Mouse (Mus musculus): Measurements from ENCODE around the gene Fmn2. TPM values are rescaled to one million over a fixed set of nuclear protein-coding genes. Genes with fewer than 3 reads are reported as not detected.

Fmn2 gene
- polyA plus RNA-seq, 1 experiment from 2014 or later, result 2.4 TPM

DNA sequence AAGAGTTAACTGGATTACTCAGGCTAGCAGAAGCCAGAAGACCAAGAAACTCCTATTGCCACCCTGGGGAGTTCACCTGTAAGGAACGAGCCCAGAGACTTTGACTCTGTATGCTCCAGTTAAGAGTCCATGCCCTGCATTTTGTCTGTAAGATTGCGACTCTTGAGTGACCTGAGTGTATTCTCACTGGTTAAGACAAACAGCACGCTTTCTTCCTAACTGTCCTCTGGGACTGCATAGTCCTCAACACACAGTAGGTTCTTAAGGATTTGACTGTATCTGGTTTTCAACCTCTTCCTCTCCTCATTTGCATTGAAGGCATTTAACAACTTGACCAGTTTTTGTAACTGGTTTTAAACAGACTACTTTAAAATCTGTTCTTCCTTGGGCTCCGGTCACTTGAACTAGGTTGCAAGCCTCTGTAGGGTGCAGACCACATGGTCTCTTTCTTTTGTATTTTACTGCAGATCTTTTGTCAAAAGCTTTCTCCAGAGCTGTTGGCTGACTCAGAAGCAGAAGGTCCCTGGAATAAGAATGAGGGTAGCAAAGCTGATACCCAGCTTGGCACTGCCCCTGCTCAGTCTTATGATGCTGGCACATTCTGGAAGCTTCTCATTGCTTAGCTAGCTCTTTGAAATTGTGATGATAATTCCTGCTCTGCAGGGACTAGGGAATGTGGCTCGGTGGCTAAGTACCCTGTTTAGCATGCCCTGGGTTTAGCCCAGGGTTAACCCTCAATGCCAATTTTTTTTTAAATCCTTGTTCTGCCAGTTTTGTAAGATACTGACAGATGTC is 20.5 kb downstream of the Fmn2 start:
- no peaks in the 10 kb centered on the region for H3K4me1 ChIP-seq
- H3K4me3 ChIP-seq, result no peak overlapping the region
- WGBS, result 70% methylated on average over 5 of the region's 5 CpGs
- H3K27ac ChIP-seq (replicated peaks), result no peak overlapping the region
- H3K27me3 ChIP-seq (replicated peaks; ENCODE audit: low read depth, poor library complexity, severe bottlenecking), result no peaks in the 10 kb centered on the region
- H3K9me3 ChIP-seq, result no peaks in the 10 kb centered on the region
- DNase-seq (ENCODE audit: low spot score), result no peak
- H3K36me3 ChIP-seq (replicated peaks), result no peaks in the 10 kb centered on the region

GRCm38 (mm10) chr1:174522809-174523511 is 21.3 kb downstream of the Fmn2 start:
- no peak overlapping the region for H3K27ac ChIP-seq (replicated peaks)
- WGBS, result 64% methylated on average over 4 of the region's 4 CpGs
- H3K27me3 ChIP-seq (replicated peaks; ENCODE audit: low read depth, poor library complexity, severe bottlenecking), result no peaks in the 10 kb centered on the region

DNA sequence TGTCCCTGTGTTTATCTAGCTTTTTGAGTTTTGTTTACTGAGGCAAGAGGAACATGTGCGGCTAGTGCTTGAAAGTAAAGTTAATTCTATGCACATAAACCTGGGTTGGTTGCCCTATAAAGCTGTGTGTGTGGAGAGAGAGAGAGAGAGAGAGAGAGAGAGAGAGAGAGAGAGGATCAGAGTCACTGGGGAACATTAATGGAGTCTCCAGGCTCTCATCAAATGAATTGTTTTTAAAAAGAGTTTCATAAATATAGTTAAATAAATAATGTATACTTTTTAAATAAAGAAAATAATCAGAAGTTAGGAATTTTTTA is 21.8 kb downstream of the Fmn2 start:
- 76% methylated on average over 1 of the region's 1 CpGs for WGBS
- Histone ChIP-seq H3K27ac (replicated peaks) (no peak overlapping the region), H3K9me3 (no peaks in the 10 kb centered on the region), H3K4me3 (no peak overlapping the region), H3K4me1 (no peaks in the 10 kb centered on the region), H3K36me3 (replicated peaks) (no peaks in the 10 kb centered on the region), H3K27me3 (replicated peaks; ENCODE audit: low read depth, poor library complexity, severe bottlenecking) (no peaks in the 10 kb centered on the region)
- no peak for DNase-seq (ENCODE audit: low spot score)

More at GRCm38 (mm10) chr1:174522809-174523511, 21.3 kb downstream of the Fmn2 start:
- no peaks in the 10 kb centered on the region for H3K36me3 ChIP-seq (replicated peaks)
- no peak for DNase-seq (ENCODE audit: low spot score)
- no peaks in the 10 kb centered on the region for H3K9me3 ChIP-seq
- H3K4me1 ChIP-seq, result no peaks in the 10 kb centered on the region
- no peak overlapping the region for H3K4me3 ChIP-seq

DNA sequence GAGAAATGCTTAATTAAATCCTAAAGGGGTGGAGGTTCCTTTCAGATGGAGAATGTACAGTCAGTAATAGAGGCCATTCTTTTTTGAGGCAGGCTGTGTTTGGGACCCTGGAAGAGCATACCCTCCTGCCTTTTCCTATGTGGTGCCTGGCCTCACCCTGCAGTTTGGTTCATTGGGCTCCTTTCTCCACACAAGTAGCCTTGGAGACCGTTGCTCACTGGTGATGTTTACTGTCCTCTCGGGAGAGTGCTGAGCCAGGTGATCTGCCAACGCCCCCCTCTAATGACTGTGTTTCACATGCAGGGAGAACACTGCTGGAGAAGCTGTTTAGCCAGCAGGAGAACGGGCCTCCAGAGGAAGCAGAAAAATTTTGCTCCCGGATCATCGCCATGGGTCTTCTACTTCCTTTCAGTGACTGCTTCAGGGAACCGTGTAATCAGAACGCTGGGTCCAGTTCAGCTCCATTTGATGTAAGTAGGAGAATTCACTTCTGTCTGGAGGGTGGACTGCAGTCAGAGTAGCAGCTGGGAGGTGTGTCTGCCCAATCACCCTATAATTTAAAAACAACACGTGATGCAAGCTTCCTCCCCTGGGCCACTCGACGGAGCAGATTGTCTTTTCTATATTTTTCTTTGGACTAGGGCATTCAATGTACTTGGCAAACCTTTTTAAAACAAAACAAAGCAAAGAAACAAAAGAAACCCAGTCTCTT is 35.3 kb downstream of the Fmn2 start:
- DNase-seq (ENCODE audit: low spot score), result no peak
- no peaks in the 10 kb centered on the region for H3K9me3 ChIP-seq
- H3K36me3 ChIP-seq (replicated peaks), result no peaks in the 10 kb centered on the region; the same call in 1 of the 2 replicates
- peaks cover 6% of the 10 kb centered on the region; the same call in 1 of the 2 replicates for H3K4me1 ChIP-seq
- H3K4me3 ChIP-seq, result no peak overlapping the region
- no peak overlapping the region for H3K27ac ChIP-seq (replicated peaks)
- WGBS, result 57% methylated on average over 11 of the region's 11 CpGs
- H3K27me3 ChIP-seq (replicated peaks; ENCODE audit: low read depth, poor library complexity, severe bottlenecking), result no peaks in the 10 kb centered on the region

DNA sequence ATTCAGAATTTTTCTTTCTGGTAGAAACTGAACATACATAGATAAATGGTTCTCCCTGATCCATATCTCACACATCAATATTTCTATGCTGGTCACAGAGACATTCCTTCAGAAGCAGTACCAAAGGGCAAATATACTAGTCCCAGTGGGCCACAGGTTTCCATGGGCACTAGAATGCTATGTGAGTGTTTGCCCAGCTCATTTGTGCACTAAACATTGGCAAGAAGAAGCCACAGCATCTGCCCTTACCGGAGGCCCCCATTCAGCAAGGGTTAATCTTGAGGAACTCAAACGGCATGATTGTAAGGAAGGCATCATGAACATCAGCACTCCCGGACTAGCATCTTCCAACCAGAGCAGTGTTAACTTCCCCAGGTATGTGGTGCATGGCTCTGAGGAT is 35.9 kb downstream of the Fmn2 start:
- Histone ChIP-seq H3K27me3 (replicated peaks; ENCODE audit: low read depth, poor library complexity, severe bottlenecking) (no peaks in the 10 kb centered on the region), H3K4me3 (no peak overlapping the region), H3K4me1 (peaks cover 6% of the 10 kb centered on the region; the same call in 1 of the 2 replicates), H3K27ac (replicated peaks) (no peak overlapping the region), H3K9me3 (no peaks in the 10 kb centered on the region), H3K36me3 (replicated peaks) (no peaks in the 10 kb centered on the region; the same call in 1 of the 2 replicates)
- WGBS, result 82% methylated on average over 3 of the region's 3 CpGs
- DNase-seq (ENCODE audit: low spot score), result no peak

DNA sequence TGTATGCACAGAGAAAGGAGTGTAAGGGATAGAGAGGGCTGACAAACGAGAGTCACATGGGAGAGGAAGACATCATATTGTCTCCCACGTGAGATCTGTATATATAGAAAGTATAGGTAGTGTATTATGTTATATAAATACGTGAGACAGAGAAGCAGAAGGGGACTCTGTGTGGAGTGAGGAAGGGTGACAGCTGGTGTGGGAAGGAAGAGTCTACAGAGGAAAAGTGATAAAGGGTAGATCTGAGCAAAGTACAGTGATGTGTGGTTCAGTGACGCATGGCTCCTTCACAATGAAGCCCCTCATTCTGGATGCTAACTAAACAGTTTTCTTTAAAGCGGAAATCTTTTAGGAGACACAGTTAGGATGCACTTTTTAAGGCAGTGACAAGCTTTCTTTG is 46.7 kb downstream of the Fmn2 start:
- Histone ChIP-seq H3K27ac (replicated peaks) (no peak overlapping the region), H3K27me3 (replicated peaks; ENCODE audit: low read depth, poor library complexity, severe bottlenecking) (no peaks in the 10 kb centered on the region), H3K4me3 (no peak overlapping the region), H3K4me1 (no peaks in the 10 kb centered on the region), H3K9me3 (no peaks in the 10 kb centered on the region), H3K36me3 (replicated peaks) (no peaks in the 10 kb centered on the region)
- DNase-seq (ENCODE audit: low spot score), result no peak
- 87% methylated on average over 5 of the region's 5 CpGs for WGBS

GRCm38 (mm10) chr1:174553272-174554007 is 51.8 kb downstream of the Fmn2 start:
- no peaks in the 10 kb centered on the region for H3K27me3 ChIP-seq (replicated peaks; ENCODE audit: low read depth, poor library complexity, severe bottlenecking)
- DNase-seq (ENCODE audit: low spot score), result peak; percentile 66
- no peaks in the 10 kb centered on the region for H3K9me3 ChIP-seq
- 25% methylated on average over 2 of the region's 2 CpGs for WGBS
- H3K4me3 ChIP-seq, result no peak overlapping the region
- H3K36me3 ChIP-seq (replicated peaks), result no peaks in the 10 kb centered on the region
- H3K4me1 ChIP-seq, result no peaks in the 10 kb centered on the region
- no peak overlapping the region for H3K27ac ChIP-seq (replicated peaks)

DNA sequence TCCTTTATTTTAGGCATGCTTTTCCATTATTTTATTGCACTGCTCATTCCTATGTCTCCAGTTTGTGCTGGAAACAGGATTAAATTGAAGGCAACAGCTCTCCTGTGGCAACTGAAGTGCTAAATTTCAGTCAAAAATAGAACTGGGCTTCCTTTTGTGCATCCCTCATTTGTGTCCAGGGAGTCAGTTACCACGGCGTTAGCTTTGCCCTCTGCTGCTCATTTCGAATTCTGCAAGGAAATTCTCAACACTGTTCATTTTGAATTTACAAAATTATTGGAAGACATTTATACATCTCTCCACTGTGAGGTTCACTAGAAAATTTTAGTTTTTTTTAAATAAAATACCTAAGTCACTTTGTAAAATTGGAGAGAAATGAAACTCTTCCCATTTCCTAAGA is 53.8 kb downstream of the Fmn2 start:
- Histone ChIP-seq H3K4me3 (no peak overlapping the region), H3K27me3 (replicated peaks; ENCODE audit: low read depth, poor library complexity, severe bottlenecking) (no peaks in the 10 kb centered on the region), H3K4me1 (no peaks in the 10 kb centered on the region), H3K9me3 (no peaks in the 10 kb centered on the region), H3K36me3 (replicated peaks) (no peaks in the 10 kb centered on the region), H3K27ac (replicated peaks) (no peak overlapping the region)
- WGBS, result 79% methylated on average over 3 of the region's 3 CpGs
- no peak for DNase-seq (ENCODE audit: low spot score)

DNA sequence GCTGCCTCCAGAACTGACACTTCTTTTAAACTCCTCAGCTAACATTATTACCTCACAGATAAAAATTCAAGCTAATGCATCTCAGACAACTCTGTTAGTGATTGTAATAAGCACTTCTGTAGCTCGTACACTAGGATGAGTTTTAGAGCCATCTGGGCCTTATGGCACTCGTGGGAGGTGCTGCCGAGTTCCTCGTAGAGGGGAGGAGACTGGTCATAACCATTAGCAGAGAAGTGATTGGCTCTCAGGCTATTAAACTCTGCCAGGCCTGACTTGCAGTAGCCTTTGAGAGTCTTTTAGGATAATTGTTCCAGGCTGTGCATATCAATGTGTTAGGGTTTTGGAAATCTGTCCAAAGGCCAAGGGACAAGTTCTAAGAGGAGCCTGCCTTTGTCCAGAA is 55.6 kb downstream of the Fmn2 start:
- DNase-seq (ENCODE audit: low spot score), result peak; percentile 9
- Histone ChIP-seq H3K4me3 (no peak overlapping the region), H3K36me3 (replicated peaks) (no peaks in the 10 kb centered on the region), H3K4me1 (no peaks in the 10 kb centered on the region), H3K9me3 (no peaks in the 10 kb centered on the region), H3K27me3 (replicated peaks; ENCODE audit: low read depth, poor library complexity, severe bottlenecking) (no peaks in the 10 kb centered on the region), H3K27ac (replicated peaks) (no peak overlapping the region)
- WGBS, result 65% methylated on average over 4 of the region's 4 CpGs

DNA sequence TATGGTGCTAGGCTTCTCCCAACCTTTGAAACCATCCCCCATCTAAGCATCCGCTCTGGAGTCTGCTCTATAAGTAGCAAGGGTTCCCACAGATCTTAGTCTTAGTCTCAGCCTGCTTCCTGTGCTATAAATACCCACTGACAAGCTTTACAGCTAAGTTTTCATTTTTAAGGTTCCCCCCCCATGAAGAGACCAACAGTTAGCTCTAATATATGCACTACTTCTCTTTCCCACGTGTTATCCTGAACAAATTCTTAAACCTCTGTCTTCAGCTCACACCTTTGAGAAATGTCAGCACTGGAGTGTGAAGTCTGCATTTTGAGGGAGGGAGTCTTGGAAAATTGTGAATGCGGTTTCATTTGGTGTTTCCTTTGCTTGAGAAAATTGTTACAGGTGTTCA is 56.2 kb downstream of the Fmn2 start:
- Histone ChIP-seq H3K27me3 (replicated peaks; ENCODE audit: low read depth, poor library complexity, severe bottlenecking) (no peaks in the 10 kb centered on the region), H3K4me3 (no peak overlapping the region), H3K9me3 (no peaks in the 10 kb centered on the region), H3K4me1 (no peaks in the 10 kb centered on the region), H3K36me3 (replicated peaks) (no peaks in the 10 kb centered on the region), H3K27ac (replicated peaks) (no peak overlapping the region)
- WGBS, result 81% methylated on average over 3 of the region's 3 CpGs
- no peak for DNase-seq (ENCODE audit: low spot score)

- Histone ChIP-seq H3K4me3 (no peak overlapping the region), H3K36me3 (replicated peaks) (no peaks in the 10 kb centered on the region), H3K4me1 (no peaks in the 10 kb centered on the region), H3K27me3 (replicated peaks; ENCODE audit: low read depth, poor library complexity, severe bottlenecking) (no peaks in the 10 kb centered on the region), H3K27ac (replicated peaks) (no peak overlapping the region), H3K9me3 (no peaks in the 10 kb centered on the region)
- DNase-seq (ENCODE audit: low spot score), result no peak
- 89% methylated on average over 2 of the region's 2 CpGs for WGBS
Measured at GRCm38 (mm10) chr1:174558488-174558887, 56.9 kb downstream of the Fmn2 start.

- H3K27me3 ChIP-seq (replicated peaks; ENCODE audit: low read depth, poor library complexity, severe bottlenecking), result no peaks in the 10 kb centered on the region
- no peak for DNase-seq (ENCODE audit: low spot score)
- no peak overlapping the region for H3K27ac ChIP-seq (replicated peaks)
- 88% methylated on average over 6 of the region's 6 CpGs for WGBS
- no peaks in the 10 kb centered on the region for H3K9me3 ChIP-seq
- no peak overlapping the region for H3K4me3 ChIP-seq
- no peaks in the 10 kb centered on the region; the same call in 1 of the 2 replicates for H3K36me3 ChIP-seq (replicated peaks)
- H3K4me1 ChIP-seq, result no peaks in the 10 kb centered on the region
Measured at GRCm38 (mm10) chr1:174564561-174564960, 62.9 kb downstream of the Fmn2 start.
